Mouse (Mus musculus) cortical plate, adult 2 months (tissue): ENCODE measurements around the gene Lamc3. TPM values are rescaled to one million over a fixed set of nuclear protein-coding genes. Genes with fewer than 3 reads are reported as not detected.

ENCODE experiments used
- H3K27ac ChIP-seq: fragments of 200-500 bp; 2 replicates; pipeline ENCODE4 v1.5.1; 2012; ENCODE audit warnings: low read length, control low read depth, inconsistent platforms; ENCODE audit not compliant: insufficient read depth
- H3K4me1 ChIP-seq: fragments of 200-500 bp; 2 replicates; pipeline ENCODE4 v1.6.1; 2011; ENCODE audit warnings: low read length; ENCODE audit not compliant: control insufficient read depth, insufficient read depth
- H3K4me3 ChIP-seq: fragments of 200-500 bp; 2 replicates; pipeline ENCODE4 v1.5.1; 2011; ENCODE audit warnings: mild to moderate bottlenecking, low read length, control low read depth; ENCODE audit not compliant: insufficient read depth
- CTCF ChIP-seq: fragments of 200-500 bp; IDR thresholded peaks from 2 replicates; pipeline ENCODE4 v1.5.1; 2011; ENCODE audit warnings: mild to moderate bottlenecking, control low read depth, low read length; ENCODE audit not compliant: insufficient read depth; ENCODE audit errors: extremely low read depth
- POLR2A ChIP-seq: fragments of 200-500 bp; IDR thresholded peaks from 2 replicates; pipeline ENCODE4 v1.6.1; 2011; ENCODE audit warnings: mild to moderate bottlenecking, low read length, control low read depth; ENCODE audit not compliant: insufficient read depth; ENCODE audit errors: extremely low read depth
- polyA plus RNA-seq: library from polyadenylated mRNA; depleted of rRNA; stranded (reverse); fragments of >200 nt; gene quantifications from 2 replicates; pipeline ENCODE4 v1.2.3, GENCODE M21; 2012; rRNA removed

The Lamc3 gene
- 3.9 and 4.3 TPM in 2 replicates for polyA plus RNA-seq

DNA sequence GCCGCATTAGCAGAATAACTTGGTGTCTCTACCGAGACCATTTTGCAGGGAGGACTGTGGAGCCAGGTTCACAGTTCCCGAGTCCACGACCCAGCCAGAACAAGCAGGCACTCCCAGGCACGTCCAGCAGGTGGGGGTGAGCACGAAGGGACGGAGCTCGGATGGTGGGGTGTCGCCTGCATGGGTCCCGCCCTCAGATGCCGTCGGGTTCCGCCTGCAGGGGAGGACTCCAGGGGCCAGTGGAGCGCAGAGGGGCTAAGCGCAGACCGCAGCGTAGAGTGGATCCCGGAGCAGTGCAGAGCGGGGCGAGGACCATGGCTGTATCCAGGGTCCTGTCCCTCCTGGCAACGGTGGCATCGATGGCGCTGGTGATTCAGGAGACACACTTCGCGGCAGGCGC lies at the start of gene Lamc3:
Lamc3 (plus strand) TSS at position 262 of the 400 bp plus-strand sequence.
- TF ChIP-seq CTCF: peak; percentile 47
- TF ChIP-seq POLR2A: no peak
- H3K27ac ChIP-seq: no peak within 1 kb of the TSS
- no peaks in the 10 kb centered on the region for H3K4me1 ChIP-seq
- H3K4me3 ChIP-seq: peak within 1 kb of the TSS; percentile 3; the same call in 1 of the 2 replicates

DNA sequence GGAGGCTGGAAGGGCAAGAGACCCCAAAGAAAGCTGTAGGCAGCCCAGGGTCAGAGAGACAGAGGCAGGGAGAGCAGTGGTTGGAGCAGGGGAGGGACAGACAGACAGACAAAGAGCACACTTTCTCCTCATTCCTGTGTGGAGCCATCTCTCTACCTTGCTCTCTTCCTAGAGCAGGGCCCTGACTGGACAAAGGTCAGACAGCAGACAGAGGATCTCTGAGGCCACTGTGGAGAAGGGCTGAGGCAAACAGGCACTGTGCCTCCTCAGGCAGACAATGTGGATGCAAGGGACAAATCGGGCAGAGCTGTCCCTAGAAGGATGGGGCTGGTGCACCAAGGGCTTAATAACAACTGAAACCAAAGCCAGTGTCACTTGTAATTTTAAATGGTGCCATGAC lies 48.2 kb upstream of the Lamc3 start:
- no peak overlapping the region for H3K27ac ChIP-seq

DNA sequence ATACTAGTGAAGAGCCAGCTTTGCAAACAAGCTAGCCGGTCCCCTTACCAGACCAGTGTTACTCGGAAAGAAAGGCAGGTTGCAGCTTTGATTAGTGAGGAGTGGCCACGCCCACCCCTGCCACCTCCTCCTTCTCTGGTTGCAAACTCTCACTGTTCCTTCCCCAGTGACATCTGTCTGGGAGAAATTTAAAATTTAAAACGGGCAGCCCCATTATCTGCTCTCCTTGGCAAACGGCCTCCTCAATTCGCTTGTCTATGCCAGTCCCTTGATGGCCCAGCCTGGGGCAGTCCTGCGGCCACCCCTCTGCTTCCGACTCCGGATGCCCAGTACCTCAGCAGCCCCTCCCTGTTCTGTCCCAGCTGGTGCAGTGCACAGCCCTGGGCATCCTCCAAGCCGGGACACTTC lies 42.4 kb upstream of the Lamc3 start:
- no peak overlapping the region for H3K4me3 ChIP-seq
- no peaks in the 10 kb centered on the region for H3K4me1 ChIP-seq
- TF ChIP-seq CTCF: no peak
- no peak for TF ChIP-seq POLR2A
- no peak overlapping the region for H3K27ac ChIP-seq

More for the DNA sequence above, 48.2 kb upstream of the Lamc3 start:
- no peak overlapping the region for H3K4me3 ChIP-seq
- TF ChIP-seq POLR2A: no peak
- TF ChIP-seq CTCF: no peak
- H3K4me1 ChIP-seq: no peaks in the 10 kb centered on the region

- Histone ChIP-seq H3K27ac (no peak overlapping the region), H3K4me1 (no peaks in the 10 kb centered on the region), H3K4me3 (peak overlapping the region; percentile 28; the same call in 1 of the 2 replicates)
- TF ChIP-seq POLR2A (no peak), CTCF (no peak)
These were observed 41.6 kb upstream of the Lamc3 start for GRCm38 (mm10) chr2:31845512-31845895.

GRCm38 (mm10) chr2:31845896-31846691 lies 41.0 kb upstream of the Lamc3 start, which contains the start of gene Fibcd1:
Fibcd1 (minus strand) TSS chr2:31846005.
- no peaks in the 10 kb centered on the region for H3K4me1 ChIP-seq
- TF ChIP-seq CTCF: no peak
- no peak for TF ChIP-seq POLR2A
- H3K4me3 ChIP-seq: peak within 1 kb of the TSS; percentile 28
- H3K27ac ChIP-seq: no peak within 1 kb of the TSS

DNA sequence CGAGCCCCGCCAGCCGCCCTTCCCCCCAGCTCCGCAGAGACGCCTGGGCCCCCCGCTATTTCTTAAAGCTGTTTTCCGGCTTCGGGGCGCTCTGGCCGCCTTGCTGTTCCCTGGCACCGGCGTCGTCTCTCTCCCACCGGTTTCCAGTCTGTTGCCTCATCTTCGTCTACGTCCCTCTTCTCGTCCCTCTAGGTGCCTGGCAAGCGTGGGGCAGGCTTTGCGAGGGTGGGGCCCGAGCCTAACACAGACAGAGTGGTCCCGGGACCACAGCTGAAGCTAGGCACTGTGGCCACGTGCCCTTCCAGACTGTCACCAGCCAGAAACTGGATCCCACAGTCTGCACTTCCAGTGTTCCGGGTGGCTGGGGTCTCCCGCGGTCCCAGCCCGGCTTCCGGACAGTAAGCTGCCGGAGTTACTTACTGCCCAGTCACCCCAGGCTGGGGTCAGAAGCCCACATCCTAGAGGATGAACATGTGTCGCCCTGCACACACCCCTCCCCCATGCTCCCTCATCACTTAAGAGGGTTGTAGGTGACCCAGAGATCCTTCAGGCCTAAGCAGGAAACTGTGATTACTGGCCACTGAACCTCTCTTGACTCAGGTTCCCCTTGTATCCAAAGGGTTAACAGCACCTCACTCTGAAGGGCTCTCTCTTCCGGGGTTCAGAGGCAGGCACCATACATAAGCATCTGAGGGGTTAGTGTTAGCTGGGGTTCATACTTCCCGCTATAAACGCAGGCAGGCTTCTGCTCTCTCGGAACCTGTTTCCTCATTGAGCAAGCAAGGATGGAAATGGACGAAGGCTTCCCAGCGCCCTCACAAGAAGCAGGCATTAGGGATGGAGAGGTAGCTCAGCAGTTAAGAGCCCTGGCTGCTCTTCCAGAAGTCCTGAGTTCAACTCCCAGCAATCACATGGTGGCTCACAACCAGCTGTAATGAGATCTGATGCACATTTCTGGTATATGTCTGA lies 40.1 kb upstream of the Lamc3 start:
- no peaks in the 10 kb centered on the region for H3K4me1 ChIP-seq
- TF ChIP-seq CTCF: no peak
- no peak for TF ChIP-seq POLR2A
- no peak overlapping the region for H3K27ac ChIP-seq
- H3K4me3 ChIP-seq: no peak overlapping the region; the same call in 1 of the 2 replicates

GRCm38 (mm10) chr2:31847908-31848307 lies 39.2 kb upstream of the Lamc3 start:
- Histone ChIP-seq H3K4me3 (no peak overlapping the region), H3K4me1 (no peaks in the 10 kb centered on the region), H3K27ac (no peak overlapping the region)
- TF ChIP-seq POLR2A (no peak), CTCF (peak; percentile 42)

DNA sequence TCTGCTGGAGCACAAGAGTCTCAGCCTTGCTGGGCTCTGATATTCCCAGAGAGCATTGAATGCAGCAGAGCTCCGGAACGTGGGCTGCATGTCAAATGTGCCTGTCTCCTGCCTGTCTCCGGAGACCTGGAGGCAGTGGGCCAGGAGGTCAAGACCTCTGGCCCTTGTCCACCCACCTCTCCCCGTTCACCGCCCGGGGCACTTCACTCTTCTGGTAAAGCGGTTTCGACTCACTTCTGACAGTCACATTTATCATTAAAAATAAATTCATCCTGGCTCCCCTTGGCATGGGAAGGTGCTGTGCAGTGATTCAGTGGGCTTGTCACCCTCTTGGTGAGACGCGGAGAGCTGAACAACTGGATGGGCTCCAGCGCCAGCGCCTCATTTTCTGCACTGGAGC lies 37.0 kb upstream of the Lamc3 start:
- Histone ChIP-seq H3K27ac (no peak overlapping the region), H3K4me1 (no peaks in the 10 kb centered on the region), H3K4me3 (no peak overlapping the region)
- no peak for TF ChIP-seq POLR2A
- TF ChIP-seq CTCF: no peak

- Histone ChIP-seq H3K27ac (no peak overlapping the region), H3K4me3 (no peak overlapping the region), H3K4me1 (no peaks in the 10 kb centered on the region)
- no peak for TF ChIP-seq CTCF
- no peak for TF ChIP-seq POLR2A
These were observed 31.1 kb upstream of the Lamc3 start for GRCm38 (mm10) chr2:31855991-31856390.
